Mouse (Mus musculus): ENCODE results near the gene Rpl34.

GRCm38 (mm10) chr3:130757117-130757852 is 27.1 kb upstream of the Rpl34 start:
- TF ChIP-seq CTCF (IDR thresholded peaks at IDR 0.05; ENCODE audit: low read depth, low read length) (no peak), POLR2A (IDR thresholded peaks at IDR 0.05; ENCODE audit: borderline replicate concordance, low read depth, low read length) (no peak)

Measured in bone marrow macrophage, adult 2 months (primary cell).